Mouse (Mus musculus) heart, adult 2 months (tissue): ENCODE data around the gene Abcc10.

Source experiments
- CTCF ChIP-seq: fragments of 200-600 bp; IDR thresholded peaks from 2 replicates; pipeline ENCODE4 v1.8.1; 2022; ENCODE audit warnings: antibody characterized with exemption, mild to moderate bottlenecking, moderate library complexity
- EP300 ChIP-seq: fragments of 200-500 bp; IDR thresholded peaks from 2 replicates; pipeline ENCODE4 v1.6.1; 2011; ENCODE audit warnings: low read depth, low read length, control low read depth; ENCODE audit not compliant: insufficient read depth
- POLR2A ChIP-seq: fragments of 200-500 bp; IDR thresholded peaks from 2 replicates; pipeline ENCODE4 v1.6.1; 2011; ENCODE audit warnings: mild to moderate bottlenecking, low read depth, low read length, control low read depth; ENCODE audit not compliant: insufficient read depth

- no peak for TF ChIP-seq POLR2A
- no peak for TF ChIP-seq CTCF
- TF ChIP-seq EP300, result no peak
Measured at GRCm38 (mm10) chr17:46254106-46254505, 74.0 kb downstream of the Abcc10 start.
